Mouse (Mus musculus) intestine, postnatal 0 days (tissue): ENCODE measurements at regions not wholly inside any gene's neighbourhood (a gene's known extent, or its start where the extent isn't known, plus 50 kb on each side); places are given as distances from the start of the nearest gene placed in this dataset.

Experiments
- ATAC-seq: fragments of 200-750 bp; cut with Nextera tagmentation; 2 replicates; pipeline ENCODE4 v1.8.0; 2017; ENCODE audit warnings: mild to moderate bottlenecking, moderate TSS enrichment, moderate library complexity
- H3K27ac ChIP-seq: fragments of 300-500 bp; sonication (generic); 2 replicates; pipeline ENCODE4 v1.5.1; 2014; ENCODE audit warnings: mild to moderate bottlenecking, low read depth, low read length, moderate library complexity
- H3K27me3 ChIP-seq: fragments of 300-500 bp; sonication (generic); replicated peaks from 2 replicates; pipeline ENCODE4 v1.6.1; 2014; ENCODE audit warnings: low read length, mixed read lengths; ENCODE audit not compliant: control insufficient read depth, insufficient read depth
- H3K36me3 ChIP-seq: fragments of 300-500 bp; sonication (generic); 2 replicates; pipeline ENCODE4 v1.6.1; 2014; ENCODE audit warnings: mild to moderate bottlenecking, moderate library complexity; ENCODE audit not compliant: control insufficient read depth, insufficient read depth
- H3K4me1 ChIP-seq: fragments of 300-500 bp; sonication (generic); replicated peaks from 2 replicates; pipeline ENCODE4 v1.6.1; 2014; ENCODE audit warnings: antibody characterized with exemption, low read length, mixed read lengths; ENCODE audit not compliant: control insufficient read depth, insufficient read depth
- H3K4me2 ChIP-seq: fragments of 300-500 bp; sonication (generic); replicated peaks from 2 replicates; pipeline ENCODE4 v1.6.1; 2014; ENCODE audit warnings: low read depth, mild to moderate bottlenecking, moderate library complexity
- H3K4me3 ChIP-seq: fragments of 300-500 bp; sonication (generic); 2 replicates; pipeline ENCODE4 v1.5.1; 2014; ENCODE audit warnings: low read depth, low read length
- H3K9ac ChIP-seq: fragments of 300-500 bp; sonication (generic); 2 replicates; pipeline ENCODE4 v1.6.1; 2014; ENCODE audit warnings: mild to moderate bottlenecking, low read depth, low read length
- H3K9me3 ChIP-seq: fragments of 300-500 bp; sonication (generic); 2 replicates; pipeline ENCODE4 v1.6.1; 2016; ENCODE audit warnings: mixed run types; ENCODE audit not compliant: control insufficient read depth
- CTCF ChIP-seq: sonication (generic); IDR thresholded peaks from 2 replicates; pipeline ENCODE4 v1.5.1; 2016; ENCODE audit warnings: low read depth, mild to moderate bottlenecking, control low read depth, antibody characterized with exemption, moderate library complexity
- WGBS: fragments of 180-500 bp; shearing (Covaris S2); extraction: QIAGEN DNeasy Blood & Tissue Kit; methylation state at CpG from one replicate; pipeline ENCODE4 v1.1.7; 2014; 5-methylcytosine and 5-hydroxymethylcytosine counted together

DNA sequence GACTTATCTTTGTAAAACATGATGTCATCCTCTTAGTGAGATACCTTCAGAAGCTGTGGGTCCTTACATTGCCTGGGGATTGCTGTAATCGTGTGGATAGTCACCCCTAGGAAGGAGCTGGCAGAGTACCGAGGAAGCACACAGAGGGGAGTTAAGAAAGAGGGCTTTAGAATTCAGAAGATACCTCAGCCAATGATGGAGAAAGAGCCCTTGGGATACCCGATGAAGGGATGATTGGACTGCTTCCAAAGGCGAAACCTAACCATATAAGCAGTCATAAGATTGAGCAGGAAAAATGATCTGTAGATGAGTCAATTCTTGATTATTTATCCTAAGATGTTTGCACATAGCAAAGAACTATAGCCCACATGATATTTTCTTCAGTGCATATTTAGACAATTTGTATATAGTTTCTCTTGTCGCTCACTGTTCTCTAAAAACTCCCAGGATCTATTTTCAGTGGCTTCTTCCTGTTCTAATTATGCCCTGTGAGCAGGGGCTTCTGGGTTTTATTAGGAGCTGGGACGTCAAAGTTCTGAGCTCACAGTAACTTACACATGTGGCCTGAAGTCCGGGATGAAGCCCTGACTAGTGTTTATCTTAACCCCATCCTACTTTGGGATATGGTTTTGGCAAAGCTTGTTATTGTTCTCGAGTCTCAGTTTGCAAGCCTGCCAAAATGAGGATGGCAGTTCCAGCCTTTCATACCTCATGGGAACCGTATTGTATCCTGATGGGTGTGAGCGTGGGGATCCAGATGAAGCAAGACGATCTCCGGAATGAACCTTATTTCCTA lies 134.9 kb upstream of the Ccnd2 start:
- Histone ChIP-seq H3K9me3 (no peaks in the 10 kb centered on the region), H3K27ac (no peak overlapping the region), H3K9ac (no peak overlapping the region), H3K4me1 (no peaks in the 10 kb centered on the region), H3K36me3 (no peaks in the 10 kb centered on the region), H3K4me2 (no peak overlapping the region), H3K27me3 (no peaks in the 10 kb centered on the region), H3K4me3 (no peak overlapping the region)
- no peak for ATAC-seq
- no peak for TF ChIP-seq CTCF
- WGBS, result 58% methylated on average over 12 of the region's 12 CpGs

DNA sequence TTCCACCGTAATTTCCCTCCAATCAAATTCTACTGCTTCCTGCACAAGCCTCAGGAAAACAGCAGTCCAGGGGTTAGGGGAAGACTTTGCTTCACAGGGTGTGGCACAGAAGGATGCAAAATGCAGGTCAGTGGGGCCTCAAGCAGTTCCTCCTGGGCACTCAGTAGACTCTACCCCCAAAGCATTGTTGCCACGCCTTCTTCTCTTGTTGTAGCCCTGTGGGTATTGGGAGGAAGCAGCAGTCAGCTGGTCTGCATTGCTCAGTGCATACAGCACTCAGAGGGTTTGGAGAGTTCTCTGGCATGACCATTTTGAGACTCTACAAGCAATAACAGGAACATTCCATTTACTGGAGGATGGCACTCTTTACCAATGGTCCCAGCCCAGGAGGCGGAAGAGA lies 137.0 kb upstream of the Ccnd2 start:
- 75% methylated on average over 3 of the region's 3 CpGs for WGBS
- peak; percentile 73 for ATAC-seq
- TF ChIP-seq CTCF, result no peak
- Histone ChIP-seq H3K27me3 (no peaks in the 10 kb centered on the region), H3K4me3 (no peak overlapping the region), H3K27ac (no peak overlapping the region), H3K36me3 (no peaks in the 10 kb centered on the region), H3K9me3 (no peaks in the 10 kb centered on the region), H3K4me2 (no peak overlapping the region), H3K4me1 (no peaks in the 10 kb centered on the region), H3K9ac (no peak overlapping the region)

DNA sequence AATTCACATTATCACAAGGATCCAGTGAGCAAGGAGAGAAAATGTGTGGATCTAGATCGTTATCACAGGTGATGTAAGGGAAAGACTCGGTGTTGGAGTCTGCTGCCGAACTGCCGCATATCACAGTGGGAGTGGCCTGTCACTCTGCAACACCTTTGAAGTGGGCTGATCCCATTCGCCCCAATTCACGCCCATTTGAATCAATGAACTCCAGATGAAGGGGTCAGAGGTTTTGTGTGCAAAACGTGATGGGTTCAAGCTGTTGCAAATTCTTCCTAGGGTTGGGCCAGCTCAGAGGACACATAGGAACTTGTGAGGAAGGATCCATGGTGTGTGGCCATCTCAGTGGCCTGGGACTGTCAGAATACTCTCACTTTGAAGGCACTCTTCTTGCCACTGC lies 139.9 kb upstream of the Ccnd2 start:
- no peak overlapping the region for H3K4me3 ChIP-seq
- no peaks in the 10 kb centered on the region for H3K27me3 ChIP-seq
- WGBS, result 39% methylated on average over 7 of the region's 7 CpGs
- no peaks in the 10 kb centered on the region for H3K4me1 ChIP-seq
- no peak for ATAC-seq
- H3K36me3 ChIP-seq, result no peaks in the 10 kb centered on the region
- no peak overlapping the region for H3K27ac ChIP-seq
- no peak overlapping the region for H3K4me2 ChIP-seq
- H3K9ac ChIP-seq, result no peak overlapping the region
- H3K9me3 ChIP-seq, result no peaks in the 10 kb centered on the region
- no peak for TF ChIP-seq CTCF

DNA sequence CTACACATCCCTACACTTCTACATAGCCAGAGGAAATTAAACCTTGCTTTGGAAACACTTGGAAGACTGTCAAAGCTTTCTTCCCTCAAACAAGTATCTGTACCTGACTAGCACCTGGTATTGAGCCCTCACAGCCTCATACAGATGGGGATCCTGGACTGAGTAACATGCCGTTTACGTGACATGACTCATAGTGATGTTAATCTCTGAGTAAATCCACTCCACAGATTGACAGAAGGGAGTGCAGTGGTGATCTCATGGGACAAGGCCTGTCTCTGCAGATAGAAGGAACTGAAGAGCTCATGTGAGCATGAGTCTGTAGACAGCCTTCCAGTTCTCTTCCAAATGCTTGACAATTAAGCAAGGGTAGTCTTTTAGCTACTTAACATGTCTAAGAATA lies 141.8 kb upstream of the Ccnd2 start:
- 47% methylated on average over 2 of the region's 2 CpGs for WGBS
- Histone ChIP-seq H3K27ac (no peak overlapping the region), H3K27me3 (no peaks in the 10 kb centered on the region), H3K4me2 (no peak overlapping the region), H3K4me1 (no peaks in the 10 kb centered on the region), H3K9me3 (no peaks in the 10 kb centered on the region), H3K9ac (no peak overlapping the region), H3K36me3 (no peaks in the 10 kb centered on the region), H3K4me3 (no peak overlapping the region)
- ATAC-seq, result no peak
- no peak for TF ChIP-seq CTCF

DNA sequence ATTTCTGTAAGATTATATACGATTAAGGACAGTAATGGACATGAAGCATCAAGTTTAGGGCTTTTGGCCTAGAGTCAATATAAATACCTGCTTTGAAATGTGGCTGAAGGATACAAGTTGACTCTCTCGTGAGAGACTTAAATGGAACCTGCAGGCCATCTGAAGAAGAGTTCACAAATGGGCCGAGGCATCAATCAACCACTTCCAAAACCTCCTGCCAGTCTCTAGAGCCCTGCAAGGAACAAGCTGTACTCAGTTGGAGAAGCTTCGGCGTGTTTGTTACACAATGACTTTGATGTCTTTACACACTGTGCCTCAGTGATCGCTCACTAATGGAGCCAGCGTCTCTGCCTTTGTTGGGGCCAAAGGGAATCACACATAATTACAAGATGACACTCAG lies 146.1 kb upstream of the Ccnd2 start:
- H3K9ac ChIP-seq, result no peak overlapping the region
- H3K36me3 ChIP-seq, result no peaks in the 10 kb centered on the region
- no peak overlapping the region for H3K4me3 ChIP-seq
- no peaks in the 10 kb centered on the region for H3K9me3 ChIP-seq
- no peak for ATAC-seq
- no peak for TF ChIP-seq CTCF
- WGBS, result 88% methylated on average over 7 of the region's 7 CpGs
- H3K4me2 ChIP-seq, result no peak overlapping the region
- no peak overlapping the region for H3K27ac ChIP-seq
- H3K27me3 ChIP-seq, result no peaks in the 10 kb centered on the region
- H3K4me1 ChIP-seq, result no peaks in the 10 kb centered on the region

DNA sequence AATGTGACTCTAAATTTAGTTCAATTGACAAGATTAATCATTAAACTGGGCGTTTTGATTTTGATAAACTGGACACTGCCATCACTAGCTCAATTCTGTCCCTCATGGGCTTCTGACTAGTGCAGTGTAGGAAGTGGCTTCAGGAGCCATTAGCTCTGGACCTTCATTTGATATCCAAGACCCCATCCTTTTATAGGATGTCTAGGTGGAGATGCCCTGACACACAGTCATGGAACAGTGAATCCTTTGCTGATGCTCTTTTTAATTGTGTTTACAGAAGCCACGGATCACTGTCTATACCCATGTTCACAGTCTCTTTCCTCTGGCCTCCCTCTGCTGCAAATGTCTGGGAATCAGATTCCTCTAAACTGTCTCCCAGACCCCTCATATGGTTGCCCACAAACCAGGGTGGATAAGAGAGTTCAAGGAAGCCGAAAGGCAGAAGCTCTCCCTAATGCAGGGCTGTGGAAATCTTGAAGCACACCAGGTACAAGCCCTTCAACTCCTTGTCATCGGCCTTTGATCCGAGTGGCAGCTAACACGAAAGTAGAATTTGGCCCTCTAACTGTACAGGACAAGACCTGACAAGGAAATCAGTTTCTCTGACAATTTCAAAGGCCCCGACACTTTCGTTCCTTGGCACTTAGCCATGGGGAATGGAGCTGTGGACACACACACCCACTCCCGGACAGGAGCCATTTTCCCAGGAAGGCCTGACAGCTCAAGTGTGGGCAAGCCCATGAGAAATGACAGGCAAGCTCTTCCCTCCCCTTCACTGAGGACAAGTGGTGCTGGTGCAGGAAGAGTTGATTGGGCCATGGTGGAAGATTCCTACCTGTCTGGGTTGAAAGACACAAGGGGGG lies 135.2 kb upstream of the Parp11 start:
- H3K27ac ChIP-seq, result no peak overlapping the region; the same call in 1 of the 2 replicates
- no peaks in the 10 kb centered on the region for H3K36me3 ChIP-seq
- no peak overlapping the region for H3K9ac ChIP-seq
- ATAC-seq, result peak; percentile 51; the same call in 1 of the 2 replicates
- H3K4me2 ChIP-seq, result no peak overlapping the region
- H3K4me3 ChIP-seq, result no peak overlapping the region
- WGBS, result 53% methylated on average over 9 of the region's 9 CpGs
- TF ChIP-seq CTCF, result no peak
- no peaks in the 10 kb centered on the region for H3K9me3 ChIP-seq
- no peaks in the 10 kb centered on the region; the same call in 1 of the 2 replicates for H3K4me1 ChIP-seq
- H3K27me3 ChIP-seq, result no peaks in the 10 kb centered on the region
